In genomic region chr1:160194529-160195336, GRCm38 (mm10) we compare ENCODE assay signal across 8 mouse cellular contexts. TPM values are rescaled to one million over a fixed set of nuclear protein-coding genes. Genes with fewer than 3 reads are reported as not detected.
DNase-seq lines count a peak whose midpoint lies in the region; ATAC-seq lines count a peak whose summit lies in the region.

Mrps14 (plus strand) TSS chr1:160195215.

- peak within 1 kb of the TSS; percentile 67 for H3K27ac ChIP-seq in hindbrain, embryonic 12.5 days

- no peaks in the 10 kb centered on the region for H3K27me3 ChIP-seq in hindbrain, embryonic 12.5 days

- H3K9ac ChIP-seq in hindbrain, embryonic 12.5 days: peak within 1 kb of the TSS; percentile 75

- peak within 1 kb of the TSS; percentile 64 for H3K4me3 ChIP-seq in hindbrain, embryonic 12.5 days

- peak within 1 kb of the TSS; percentile 80 for H3K4me2 ChIP-seq in hindbrain, embryonic 12.5 days (replicated peaks)

- H3K36me3 ChIP-seq in hindbrain, embryonic 12.5 days: peaks cover 12% of the 10 kb centered on the region

- DNase-seq in NIH3T3 (ENCODE audit: low read depth): peak; percentile 99
- DNase-seq in cerebellum, postnatal 10 days: peak; percentile 98 to 99
- DNase-seq in frontal cortex, postnatal 10 days (ENCODE audit: low spot score in 2 of 2): peak; percentile 96 to 98
- peak; percentile 95 to 98 for DNase-seq in layer of hippocampus, postnatal 14 days (ENCODE audit: low spot score in 2 of 2)
- DNase-seq in lung, postnatal 14 days: peak; percentile 98
- DNase-seq in retina, adult 2 months (ENCODE audit: low read depth, low spot score): peak; percentile 98
- DNase-seq in thymus, postnatal 36 days: peak; percentile 99

- peak; percentile 100 for ATAC-seq in hindbrain, embryonic 12.5 days (ENCODE audit: low FRiP score)

- H3K4me1 ChIP-seq in hindbrain, embryonic 12.5 days: peaks cover 10% of the 10 kb centered on the region; the same call in 1 of the 2 replicates

- no peaks in the 10 kb centered on the region for H3K9me3 ChIP-seq in hindbrain, embryonic 12.5 days (replicated peaks)

- WGBS in hindbrain, embryonic 12.5 days: 8% methylated on average over 31 of the region's 31 CpGs

RNA-seq across cellular contexts. Expression of gene Mrps14, which starts in this region (rescaled TPM):
- polyA plus RNA-seq in hindbrain, embryonic 12.5 days (2016; fragmentation: Nextera tagmentation; extraction: Ambion mirVana): 182 and 187 TPM in 2 replicates
- 10 to 100 TPM; 59.8 to 62.8 TPM for total RNA-seq in layer of hippocampus, postnatal 14 days (2021)

Comparison
In these comparisons a context has a peak if more than half of its experiments do, and no peak if none do; other contexts are left out.
1. Peak in every context shown above with its lines: DNase-seq, ATAC-seq, H3K4me3 ChIP-seq and H3K27ac ChIP-seq.